Comparison of ENCODE assay signal across 21 mouse cellular contexts in genomic region chrX:135574958-135575628, GRCm38 (mm10). TPM values are rescaled to one million over a fixed set of nuclear protein-coding genes. Genes with fewer than 3 reads are reported as not detected.
DNase-seq lines count a peak whose midpoint lies in the region; ATAC-seq and TF ChIP-seq lines count a peak whose summit lies in the region.
"Not testable (repeated sequence)": the region's sequence is repeated elsewhere in the genome, so short reads cannot be mapped to it uniquely, and the experiment has no call there.
"Had no signal": no experiment of that assay in that cellular context is flagged by ENCODE, and none has a peak within 500 bp of the region (broad histone marks: within the 10 kb centered on the region; RNA-seq: fewer than 3 reads in every experiment).

No protein-coding gene starts in this region.

- ATAC-seq in heart, embryonic 16.5 days (replicated peaks; ENCODE audit: extremely low read depth, insufficient read depth, low FRiP score): 0 out of 2 replicates have a peak, but pooled peaks have one; percentile 55
- peak; percentile 63 for ATAC-seq in liver, embryonic 14.5 days (ENCODE audit: insufficient read depth)
- peak; percentile 60 for ATAC-seq in megakaryocyte-erythroid progenitor cell, adult 5-6 weeks (replicated peaks; ENCODE audit: low FRiP score, low TSS enrichment, poor library complexity, severe bottlenecking)

- not testable (repeated sequence) for TF ChIP-seq EP300 in MEL (IDR thresholded peaks at IDR 0.05; ENCODE audit: low read depth in 1 of 2, low read length in 2 of 2); liver, embryonic 14.5 days (IDR thresholded peaks at IDR 0.05; ENCODE audit: low read depth)

- not testable (repeated sequence) for TF ChIP-seq POLR2A in MEL (IDR thresholded peaks at IDR 0.05; ENCODE audit: control insufficient read depth in 1 of 2, insufficient read depth in 1 of 2, low read depth in 1 of 2, low read length in 2 of 2, poor library complexity in 1 of 2)

- not testable (repeated sequence) for TF ChIP-seq RAD21 in MEL (IDR thresholded peaks at IDR 0.05; ENCODE audit: low read depth, low read length)

- not testable (repeated sequence) for H3K27ac ChIP-seq in MEL (ENCODE audit: control insufficient read depth, low read depth, low read length); liver, embryonic 14.5 days
- peak overlapping the region; percentile 56; the same call in 1 of the 2 replicates for H3K27ac ChIP-seq in heart, embryonic 10.5 days
- peak overlapping the region; percentile 39 for H3K27ac ChIP-seq in heart, embryonic 16.5 days (ENCODE audit: low read length)

- H3K4me2 ChIP-seq in heart, embryonic 16.5 days (ENCODE audit: low read depth, low read length); liver, embryonic 14.5 days (ENCODE audit: low read depth): not testable (repeated sequence)

- H3K9ac ChIP-seq in MEL (ENCODE audit: control insufficient read depth, low read depth, low read length, poor library complexity, severe bottlenecking): peak overlapping the region; percentile 28; the same call in 1 of the 2 replicates
- H3K9ac ChIP-seq in heart, embryonic 16.5 days (ENCODE audit: low read length); liver, embryonic 14.5 days (replicated peaks): not testable (repeated sequence)

- peak overlapping the region in 1 of 2 experiments; percentile 47; a peak in 1 of 4 replicates for H3K4me3 ChIP-seq in MEL (ENCODE audit: control insufficient read depth in 1 of 2, insufficient read depth in 1 of 2, low read depth in 2 of 2, low read length in 2 of 2)
- H3K4me3 ChIP-seq in heart, embryonic 10.5 days; heart, embryonic 16.5 days (ENCODE audit: low read length); liver, embryonic 14.5 days (ENCODE audit: insufficient read depth in 1 of 2, low read depth in 2 of 2, low read length in 2 of 2): not testable (repeated sequence)

- H3K36me3 ChIP-seq in MEL (ENCODE audit: control insufficient read depth in 1 of 2, insufficient read depth in 2 of 2, low read length in 2 of 2); heart, embryonic 10.5 days; heart, embryonic 16.5 days (ENCODE audit: control insufficient read depth, insufficient read depth); liver, embryonic 14.5 days (replicated peaks; ENCODE audit: control insufficient read depth, insufficient read depth, low read depth): not testable (repeated sequence)

- H3K79me2 ChIP-seq in MEL (ENCODE audit: control insufficient read depth, insufficient read depth, low read length, poor library complexity): not testable (repeated sequence)

- H3K9me3 ChIP-seq in MEL (replicated peaks; ENCODE audit: insufficient read depth, low read length); heart, embryonic 10.5 days; heart, embryonic 16.5 days (replicated peaks; ENCODE audit: control insufficient read depth, low read length); liver, embryonic 14.5 days (ENCODE audit: control insufficient read depth, low read length): not testable (repeated sequence)

- not testable (repeated sequence) for DNase-seq in MEL (ENCODE audit: low read depth, low spot score); heart, embryonic 10.5 days (ENCODE audit: low spot score); liver, embryonic 14.5 days (ENCODE audit: low read depth in 3 of 3, low spot score in 3 of 3)
- peak; percentile 1 for DNase-seq in kidney, adult 9 months
- DNase-seq in kidney, postnatal 14 days: peak; percentile 8

- H3K4me1 ChIP-seq in MEL (ENCODE audit: control insufficient read depth in 1 of 2, insufficient read depth in 2 of 2, low read length in 2 of 2); heart, embryonic 10.5 days; heart, embryonic 16.5 days (ENCODE audit: control insufficient read depth, insufficient read depth, low read length); liver, embryonic 14.5 days (replicated peaks; ENCODE audit: control insufficient read depth in 2 of 2, insufficient read depth in 2 of 2, low read length in 1 of 2): not testable (repeated sequence)

- H3K27me3 ChIP-seq in MEL (ENCODE audit: control insufficient read depth in 1 of 2, insufficient read depth in 2 of 2, low read length in 2 of 2); heart, embryonic 10.5 days (ENCODE audit: insufficient read depth, poor library complexity, severe bottlenecking); heart, embryonic 16.5 days (ENCODE audit: control insufficient read depth, insufficient read depth, low read length); liver, embryonic 14.5 days (ENCODE audit: control insufficient read depth, insufficient read depth, low read length): not testable (repeated sequence)

- TF ChIP-seq CTCF in MEL (IDR thresholded peaks at IDR 0.05 in 2 of 3, conservative IDR thresholded peaks at IDR 0.05 in 1 of 3; ENCODE audit: control insufficient read depth in 1 of 3, insufficient read depth in 1 of 3, low read depth in 2 of 3, low read length in 3 of 3, poor library complexity in 1 of 3, severe bottlenecking in 1 of 3); liver, embryonic 14.5 days (IDR thresholded peaks at IDR 0.05; ENCODE audit: low read depth): not testable (repeated sequence)

- 37% methylated on average over 9 of the region's 9 CpGs for WGBS in heart, embryonic 10.5 days
- 44% methylated on average over 9 of the region's 9 CpGs for WGBS in heart, embryonic 16.5 days
- WGBS in liver, embryonic 14.5 days (ENCODE audit: insufficient replicate concordance): 27% methylated on average over 8 of the region's 9 CpGs

RNA-seq across cellular contexts. Expression of gene Nxf7, which starts 23.5 kb away (rescaled TPM):
- total RNA-seq in MEL (2012; rRNA removed): 0.12 and 0.23 TPM in 2 replicates
- polyA plus RNA-seq in MEL (2012; ENCODE audit: insufficient read depth in 1 of 2, insufficient read length in 2 of 2, low read depth in 1 of 2, low replicate concordance in 2 of 2, missing spikeins in 1 of 2): 10 to 100 TPM in 1 of 2 experiments, not detected in 1; 11.3 TPM
- 0.25 and 0.38 TPM in 2 replicates for polyA plus RNA-seq in heart, embryonic 10.5 days (2016; fragmentation: Nextera tagmentation; extraction: Ambion mirVana)
- 0.11 TPM in 2 replicates for polyA plus RNA-seq in heart, embryonic 16.5 days (2015; fragmentation: Nextera tagmentation; extraction: Ambion mirVana)
- polyA plus RNA-seq in liver, embryonic 14.5 days (2012; rRNA removed): 0.12 and 0.18 TPM in 2 replicates
- not detected in 2 replicates for polyA plus RNA-seq in liver, embryonic 14.5 days (2014; fragmentation: Nextera tagmentation; extraction: Ambion mirVana)
- total RNA-seq in megakaryocyte-erythroid progenitor cell, adult 5-6 weeks (2014; fragmentation: Nextera tagmentation): not detected in 2 replicates
- not detected in 2 replicates for total RNA-seq in megakaryocyte-erythroid progenitor cell, adult 5-6 weeks (2017)
- total RNA-seq: adrenal gland, postnatal 14 days; gastrocnemius, adult 18-20 months; gastrocnemius, postnatal 36 days had no signal
- polyA plus RNA-seq: forebrain, embryonic 13.5 days; hindbrain, embryonic 15.5 days; midbrain, embryonic 15.5 days; neural tube, embryonic 13.5 days had no signal

RNA-seq across cellular contexts. Expression of gene Prame, which starts 52.4 kb away (rescaled TPM):
- total RNA-seq in MEL (2012; rRNA removed): not detected in 2 replicates
- not detected for polyA plus RNA-seq in MEL (2012; ENCODE audit: insufficient read depth in 1 of 2, insufficient read length in 2 of 2, low read depth in 1 of 2, low replicate concordance in 2 of 2, missing spikeins in 1 of 2)
- not detected in 2 replicates for polyA plus RNA-seq in heart, embryonic 10.5 days (2016; fragmentation: Nextera tagmentation; extraction: Ambion mirVana)
- polyA plus RNA-seq in heart, embryonic 16.5 days (2015; fragmentation: Nextera tagmentation; extraction: Ambion mirVana): not detected in 2 replicates
- polyA plus RNA-seq in liver, embryonic 14.5 days (2012; rRNA removed): not detected in 2 replicates
- not detected in 2 replicates for polyA plus RNA-seq in liver, embryonic 14.5 days (2014; fragmentation: Nextera tagmentation; extraction: Ambion mirVana)
- total RNA-seq in megakaryocyte-erythroid progenitor cell, adult 5-6 weeks (2014; fragmentation: Nextera tagmentation): not detected in 2 replicates
- total RNA-seq in megakaryocyte-erythroid progenitor cell, adult 5-6 weeks (2017): not detected in 2 replicates
- total RNA-seq: adrenal gland, postnatal 14 days; gastrocnemius, adult 18-20 months; gastrocnemius, postnatal 36 days; heart, postnatal 4 days; left cerebral cortex, adult 18-20 months; left cerebral cortex, postnatal 25 days had no signal
- polyA plus RNA-seq: cerebellum, adult 2 months; forebrain, embryonic 13.5 days; hindbrain, embryonic 15.5 days; intestine, postnatal 0 days; large intestine, adult 2 months; lung, adult 2 months; midbrain, embryonic 15.5 days; neural tube, embryonic 13.5 days had no signal
